Mouse (Mus musculus) thymus, adult 18-20 months (tissue): ENCODE results near the gene Gtf2h3.

Experiments
- DNase-seq, 2 experiments: peaks; one replicate each; pipeline ENCODE4 v3.0.0; 2022; ENCODE audit warnings: mixed read lengths in 2 of 2

The Gtf2h3 gene

GRCm38 (mm10) chr5:124637836-124638235 lies 58.9 kb downstream of the Gtf2h3 start:
- DNase-seq, result peak in 1 of 2 experiments; percentile 44
